Mouse (Mus musculus): ENCODE data around the gene Sapcd2.

Sapcd2 gene

GRCm38 (mm10) chr2:25426721-25427191, 54.6 kb downstream of the Sapcd2 start:
- peak; percentile 70 to 89 for DNase-seq

- DNase-seq = no peak
Measured at GRCm38 (mm10) chr2:25427256-25427655, 55.1 kb downstream of the Sapcd2 start.
